Mouse (Mus musculus): ENCODE results near the gene Zfp853.

DNA sequence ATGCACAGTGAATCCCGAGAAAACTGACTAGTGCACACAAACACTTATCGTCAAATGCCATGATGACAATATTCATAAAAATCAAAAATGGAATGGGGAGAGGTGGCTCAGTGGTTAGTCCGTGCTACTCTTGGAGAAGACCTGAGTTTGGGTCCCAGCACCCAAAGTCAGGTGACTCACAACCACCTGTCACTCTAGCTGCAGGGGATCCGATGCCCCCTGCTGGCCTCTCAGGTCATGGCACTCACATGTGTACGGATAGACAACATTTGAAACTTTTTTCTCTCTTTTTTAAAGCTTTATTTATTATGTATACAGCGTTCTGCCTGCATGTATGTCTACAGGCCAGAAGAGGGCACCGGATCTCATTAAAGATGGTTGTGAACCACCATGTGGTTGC is 5.0 kb upstream of the Zfp853 start:
- TF ChIP-seq CTCF (conservative IDR thresholded peaks at IDR 0.05; ENCODE audit: insufficient read depth, insufficient read length, low read depth, low read length), result 0 out of 2 replicates have a peak, but pooled peaks have one; percentile 20
- no peak for TF ChIP-seq POLR2A (IDR thresholded peaks at IDR 0.05; ENCODE audit: low read depth, low read length)
